In genomic region chr14:121234741-121235307, GRCm38 (mm10) we compare ENCODE assay signal across 31 mouse cellular contexts.
DNase-seq lines count a peak whose midpoint lies in the region; ATAC-seq lines count a peak whose summit lies in the region.
"Had no signal": no experiment of that assay in that cellular context is flagged by ENCODE, and none has a peak within 500 bp of the region (broad histone marks: within the 10 kb centered on the region; RNA-seq: fewer than 3 reads in every experiment).

No protein-coding gene starts in this region.

- WGBS in hindbrain, embryonic 12.5 days = 35% methylated on average over 12 of the region's 12 CpGs
- 57% methylated on average over 12 of the region's 12 CpGs for WGBS in hindbrain, embryonic 13.5 days
- WGBS in limb, embryonic 12.5 days = 54% methylated on average over 12 of the region's 12 CpGs
- 58% methylated on average over 12 of the region's 12 CpGs for WGBS in limb, embryonic 10.5 days
- WGBS in embryonic facial prominence, embryonic 10.5 days = 31% methylated on average over 12 of the region's 12 CpGs
- WGBS in embryonic facial prominence, embryonic 14.5 days = 39% methylated on average over 12 of the region's 12 CpGs

- H3K27ac ChIP-seq in hindbrain, embryonic 12.5 days = 0 out of 2 replicates have a peak overlapping the region, but pooled peaks have one; percentile 17
- no peak overlapping the region for H3K27ac ChIP-seq in hindbrain, embryonic 13.5 days
- H3K27ac ChIP-seq in limb, embryonic 12.5 days = 0 out of 2 replicates have a peak overlapping the region, but pooled peaks have one; percentile 41
- no peak overlapping the region for H3K27ac ChIP-seq in limb, embryonic 10.5 days
- H3K27ac ChIP-seq in embryonic facial prominence, embryonic 10.5 days (replicated peaks) = peak overlapping the region; percentile 51; the same call in 1 of the 2 replicates
- H3K27ac ChIP-seq in embryonic facial prominence, embryonic 14.5 days (replicated peaks; ENCODE audit: low read depth, low read length) = no peak overlapping the region
- H3K27ac ChIP-seq: forebrain, embryonic 15.5 days; gastrocnemius, adult 2 months; heart, adult 2 months; limb, embryonic 15.5 days; liver, embryonic 13.5 days; neural tube, embryonic 12.5 days had no signal

- H3K9ac ChIP-seq in hindbrain, embryonic 12.5 days = no peak overlapping the region
- H3K9ac ChIP-seq in hindbrain, embryonic 13.5 days = no peak overlapping the region
- no peak overlapping the region for H3K9ac ChIP-seq in limb, embryonic 12.5 days (replicated peaks)
- no peak overlapping the region for H3K9ac ChIP-seq in embryonic facial prominence, embryonic 14.5 days (ENCODE audit: low read depth, low read length)
- H3K9ac ChIP-seq: forebrain, embryonic 15.5 days; heart, embryonic 12.5 days; limb, embryonic 15.5 days; liver, embryonic 13.5 days; neural tube, embryonic 12.5 days had no signal

- no peaks in the 10 kb centered on the region for H3K27me3 ChIP-seq in hindbrain, embryonic 12.5 days
- H3K27me3 ChIP-seq in hindbrain, embryonic 13.5 days = no peaks in the 10 kb centered on the region
- H3K27me3 ChIP-seq in limb, embryonic 12.5 days = no peaks in the 10 kb centered on the region
- no peaks in the 10 kb centered on the region for H3K27me3 ChIP-seq in limb, embryonic 10.5 days (ENCODE audit: low read depth, poor library complexity, severe bottlenecking)
- H3K27me3 ChIP-seq in embryonic facial prominence, embryonic 10.5 days (replicated peaks; ENCODE audit: low read depth, poor library complexity, severe bottlenecking) = no peaks in the 10 kb centered on the region
- no peaks in the 10 kb centered on the region for H3K27me3 ChIP-seq in embryonic facial prominence, embryonic 14.5 days (replicated peaks; ENCODE audit: control insufficient read depth, insufficient read depth, low read length)
- H3K27me3 ChIP-seq: forebrain, embryonic 15.5 days; heart, embryonic 12.5 days; limb, embryonic 15.5 days; liver, embryonic 13.5 days; neural tube, embryonic 12.5 days had no signal

- peaks cover 40% of the 10 kb centered on the region for H3K36me3 ChIP-seq in hindbrain, embryonic 12.5 days
- peaks cover 57% of the 10 kb centered on the region for H3K36me3 ChIP-seq in hindbrain, embryonic 13.5 days
- peaks cover 91% of the 10 kb centered on the region for H3K36me3 ChIP-seq in limb, embryonic 12.5 days
- peaks cover 97% of the 10 kb centered on the region for H3K36me3 ChIP-seq in limb, embryonic 10.5 days
- peaks cover 90% of the 10 kb centered on the region for H3K36me3 ChIP-seq in embryonic facial prominence, embryonic 10.5 days (replicated peaks)
- H3K36me3 ChIP-seq in embryonic facial prominence, embryonic 14.5 days (ENCODE audit: control insufficient read depth, insufficient read depth, low read length) = peaks cover 71% of the 10 kb centered on the region

- no peak for DNase-seq in limb, embryonic 10.5 days (ENCODE audit: low spot score)
- peak; percentile 52 for DNase-seq in embryonic facial prominence, embryonic 10.5 days (ENCODE audit: low spot score)
- DNase-seq in embryonic facial prominence, embryonic 14.5 days (ENCODE audit: low spot score) = peak; percentile 59
- no peak for DNase-seq in left cerebral cortex, adult 9 months (ENCODE audit: low spot score in 2 of 2)
- DNase-seq: adrenal gland, postnatal 25 days; cerebellum, adult 11-12 months; cerebellum, adult 9-11 months; gastrocnemius, adult 2 months; gastrocnemius, postnatal 36 days; heart, adult 2 months; kidney, adult 9 months; liver, embryonic 13.5 days; lung, adult 18-20 months; lung, postnatal 4 days; midbrain, embryonic 14.5 days; right cerebral cortex, adult 18-20 months; thymus, adult 2 months; thymus, postnatal 36 days had no signal

- no peak overlapping the region for H3K4me2 ChIP-seq in hindbrain, embryonic 12.5 days (replicated peaks)
- H3K4me2 ChIP-seq in hindbrain, embryonic 13.5 days = no peak overlapping the region
- H3K4me2 ChIP-seq in limb, embryonic 12.5 days = no peak overlapping the region
- no peak overlapping the region for H3K4me2 ChIP-seq in embryonic facial prominence, embryonic 14.5 days (ENCODE audit: low read depth, low read length)
- H3K4me2 ChIP-seq: forebrain, embryonic 15.5 days; heart, embryonic 12.5 days; limb, embryonic 15.5 days; liver, embryonic 13.5 days; neural tube, embryonic 12.5 days had no signal

- H3K9me3 ChIP-seq in hindbrain, embryonic 12.5 days (replicated peaks) = no peaks in the 10 kb centered on the region
- H3K9me3 ChIP-seq in hindbrain, embryonic 13.5 days = no peaks in the 10 kb centered on the region
- H3K9me3 ChIP-seq in limb, embryonic 12.5 days = no peaks in the 10 kb centered on the region
- no peaks in the 10 kb centered on the region for H3K9me3 ChIP-seq in limb, embryonic 10.5 days (replicated peaks)
- no peaks in the 10 kb centered on the region for H3K9me3 ChIP-seq in embryonic facial prominence, embryonic 10.5 days
- no peaks in the 10 kb centered on the region for H3K9me3 ChIP-seq in embryonic facial prominence, embryonic 14.5 days (ENCODE audit: control insufficient read depth, low read length)
- H3K9me3 ChIP-seq: forebrain, embryonic 15.5 days; heart, embryonic 12.5 days; limb, embryonic 15.5 days; liver, embryonic 13.5 days; neural tube, embryonic 12.5 days had no signal

- peaks cover 15% of the 10 kb centered on the region; the same call in 1 of the 2 replicates for H3K4me1 ChIP-seq in hindbrain, embryonic 12.5 days
- H3K4me1 ChIP-seq in hindbrain, embryonic 13.5 days (replicated peaks) = peaks cover 12% of the 10 kb centered on the region
- no peaks in the 10 kb centered on the region for H3K4me1 ChIP-seq in limb, embryonic 12.5 days (replicated peaks)
- H3K4me1 ChIP-seq in limb, embryonic 10.5 days = no peaks in the 10 kb centered on the region; the same call in 1 of the 2 replicates
- peaks cover 33% of the 10 kb centered on the region for H3K4me1 ChIP-seq in embryonic facial prominence, embryonic 10.5 days
- H3K4me1 ChIP-seq in embryonic facial prominence, embryonic 14.5 days (ENCODE audit: control insufficient read depth, insufficient read depth, low read length) = no peaks in the 10 kb centered on the region
- H3K4me1 ChIP-seq: forebrain, embryonic 15.5 days; liver, embryonic 13.5 days; megakaryocyte, embryonic 14.5 days had no signal

- no peak overlapping the region for H3K4me3 ChIP-seq in hindbrain, embryonic 12.5 days
- no peak overlapping the region for H3K4me3 ChIP-seq in hindbrain, embryonic 13.5 days
- no peak overlapping the region for H3K4me3 ChIP-seq in limb, embryonic 12.5 days (replicated peaks)
- H3K4me3 ChIP-seq in limb, embryonic 10.5 days = no peak overlapping the region
- H3K4me3 ChIP-seq in embryonic facial prominence, embryonic 10.5 days = no peak overlapping the region
- no peak overlapping the region for H3K4me3 ChIP-seq in embryonic facial prominence, embryonic 14.5 days (ENCODE audit: low read depth, low read length)
- H3K4me3 ChIP-seq: forebrain, embryonic 15.5 days; gastrocnemius, adult 2 months; heart, adult 2 months; heart, embryonic 12.5 days; limb, embryonic 15.5 days; liver, embryonic 13.5 days; megakaryocyte, embryonic 14.5 days; myocyte; neural tube, embryonic 12.5 days had no signal

- no peak for ATAC-seq in hindbrain, embryonic 12.5 days (ENCODE audit: low FRiP score)
- no peak for ATAC-seq in hindbrain, embryonic 13.5 days (ENCODE audit: low FRiP score)
- ATAC-seq in limb, embryonic 12.5 days (ENCODE audit: insufficient number of reproducible peaks, insufficient read depth, low FRiP score, low TSS enrichment, low read depth) = no peak
- peak; percentile 84 for ATAC-seq in embryonic facial prominence, embryonic 14.5 days (ENCODE audit: low read depth)
- no peak for ATAC-seq in monocyte, adult 5-6 weeks (replicated peaks; ENCODE audit: insufficient number of reproducible peaks, low FRiP score, low TSS enrichment, poor library complexity, severe bottlenecking)
- ATAC-seq: CD4-positive, CD25-positive, alpha-beta regulatory T cell, adult 4 months; forebrain, embryonic 15.5 days; intestine, embryonic 16.5 days; lung, postnatal 0 days had no signal

Comparison
In these comparisons a context has a peak if more than half of its experiments do, and no peak if none do; other contexts are left out.
1. H3K27ac ChIP-seq: peak in hindbrain, embryonic 12.5 days (single experiment), limb, embryonic 12.5 days (single experiment) and embryonic facial prominence, embryonic 10.5 days (single experiment); none in hindbrain, embryonic 13.5 days (single experiment), limb, embryonic 10.5 days (single experiment) and embryonic facial prominence, embryonic 14.5 days (single experiment).
2. DNase-seq: peak in embryonic facial prominence, embryonic 10.5 days (single experiment) and embryonic facial prominence, embryonic 14.5 days (single experiment); none in limb, embryonic 10.5 days (single experiment) and left cerebral cortex, adult 9 months (0 of 2).